ENCODE assay signal across 14 mouse cellular contexts in genomic region chr11:100811132-100811531, GRCm38 (mm10). TPM values are rescaled to one million over a fixed set of nuclear protein-coding genes. Genes with fewer than 3 reads are reported as not detected.
DNase-seq lines count a peak whose midpoint lies in the region; ATAC-seq and TF ChIP-seq lines count a peak whose summit lies in the region.
"Had no signal": no experiment of that assay in that cellular context is flagged by ENCODE, and none has a peak within 500 bp of the region (broad histone marks: within the 10 kb centered on the region; RNA-seq: fewer than 3 reads in every experiment).

No protein-coding gene starts in this region.

- 90% methylated on average over 2 of the region's 2 CpGs for WGBS in kidney, embryonic 15.5 days
- WGBS in embryonic facial prominence, embryonic 12.5 days = 67% methylated on average over 2 of the region's 2 CpGs

- H3K27me3 ChIP-seq in kidney, embryonic 15.5 days = no peaks in the 10 kb centered on the region
- no peaks in the 10 kb centered on the region for H3K27me3 ChIP-seq in embryonic facial prominence, embryonic 12.5 days
- H3K27me3 ChIP-seq: embryonic facial prominence, embryonic 15.5 days had no signal

- no peaks in the 10 kb centered on the region for H3K9me3 ChIP-seq in kidney, embryonic 15.5 days (replicated peaks)
- no peaks in the 10 kb centered on the region for H3K9me3 ChIP-seq in embryonic facial prominence, embryonic 12.5 days
- H3K9me3 ChIP-seq: embryonic facial prominence, embryonic 15.5 days had no signal

- H3K9ac ChIP-seq in kidney, embryonic 15.5 days = no peak overlapping the region
- no peak overlapping the region for H3K9ac ChIP-seq in embryonic facial prominence, embryonic 12.5 days
- H3K9ac ChIP-seq: embryonic facial prominence, embryonic 15.5 days had no signal

- peak overlapping the region; percentile 22 for H3K4me3 ChIP-seq in gastrocnemius, adult 2 months
- no peak overlapping the region for H3K4me3 ChIP-seq in kidney, embryonic 15.5 days (replicated peaks)
- H3K4me3 ChIP-seq in embryonic facial prominence, embryonic 12.5 days = no peak overlapping the region
- H3K4me3 ChIP-seq: embryonic facial prominence, embryonic 15.5 days had no signal

- DNase-seq in gastrocnemius, adult 2 months = peak; percentile 57
- DNase-seq in gastrocnemius, postnatal 4 days (ENCODE audit: low spot score in 2 of 2) = no peak
- no peak for DNase-seq in kidney, adult 11 months
- peak; percentile 47 to 56 for DNase-seq in B cell, adult 2 months
- no peak for DNase-seq in adrenal gland, adult 18-20 months (ENCODE audit: low spot score in 2 of 2)
- DNase-seq in urinary bladder, postnatal 25 days (ENCODE audit: low spot score) = no peak
- DNase-seq: cerebellum, adult 8-10 months; lung, postnatal 14 days had no signal

- TF ChIP-seq CTCF in gastrocnemius, adult 2 months (IDR thresholded peaks at IDR 0.05) = peak; percentile 59

- intact Hi-C loops in gastrocnemius, adult 2 months (cut with DNase I) = no loop called here

- no peaks in the 10 kb centered on the region for H3K36me3 ChIP-seq in kidney, embryonic 15.5 days
- no peaks in the 10 kb centered on the region for H3K36me3 ChIP-seq in embryonic facial prominence, embryonic 12.5 days

- peaks cover 27% of the 10 kb centered on the region for H3K4me1 ChIP-seq in kidney, embryonic 15.5 days
- peaks cover 11% of the 10 kb centered on the region; the same call in 1 of the 2 replicates for H3K4me1 ChIP-seq in embryonic facial prominence, embryonic 12.5 days

- H3K4me2 ChIP-seq in kidney, embryonic 15.5 days = no peak overlapping the region
- H3K4me2 ChIP-seq in embryonic facial prominence, embryonic 12.5 days (replicated peaks) = no peak overlapping the region
- H3K4me2 ChIP-seq: embryonic facial prominence, embryonic 15.5 days had no signal

- peak overlapping the region; percentile 87 for H3K27ac ChIP-seq in gastrocnemius, adult 2 months
- H3K27ac ChIP-seq in kidney, embryonic 15.5 days = peak overlapping the region; percentile 76
- H3K27ac ChIP-seq in embryonic facial prominence, embryonic 12.5 days = peak overlapping the region; percentile 65; the same call in 1 of the 2 replicates
- H3K27ac ChIP-seq: embryonic facial prominence, embryonic 15.5 days had no signal

- ATAC-seq in kidney, embryonic 15.5 days (replicated peaks; ENCODE audit: low FRiP score) = no peak
- no peak for ATAC-seq in embryonic facial prominence, embryonic 12.5 days (ENCODE audit: insufficient number of reproducible peaks, insufficient read depth, low FRiP score, low TSS enrichment)
- ATAC-seq: activated CD4-positive, CD25-positive, alpha-beta regulatory T cell, adult 4 months; hindbrain, embryonic 16.5 days had no signal

RNA-seq across cellular contexts. Expression of gene Stat5b, which starts 39.4 kb away (rescaled TPM):
- 100 to 1,000 TPM; 139 to 145 TPM for total RNA-seq in gastrocnemius, adult 2 months (2021)
- total RNA-seq in gastrocnemius, postnatal 4 days (2021) = 10 to 100 TPM; 76.1 to 90.4 TPM
- polyA plus RNA-seq in kidney, embryonic 15.5 days (2015; fragmentation: Nextera tagmentation; extraction: Ambion mirVana) = 19.6 and 19.9 TPM in 2 replicates
- polyA plus RNA-seq in embryonic facial prominence, embryonic 12.5 days (2016; fragmentation: Nextera tagmentation; extraction: Ambion mirVana) = 22.7 TPM in 2 replicates
- total RNA-seq in adrenal gland, adult 18-20 months (2021) = 10 to 100 TPM; 40.1 to 74.3 TPM

RNA-seq across cellular contexts. Expression of gene Ghdc, which starts 40.4 kb away (rescaled TPM):
- 1 to 10 TPM; 4.3 to 6.9 TPM for total RNA-seq in gastrocnemius, adult 2 months (2021)
- total RNA-seq in gastrocnemius, postnatal 4 days (2021) = 1 to 10 TPM; 9.0 to 9.5 TPM
- 6.7 and 7.9 TPM in 2 replicates for polyA plus RNA-seq in kidney, embryonic 15.5 days (2015; fragmentation: Nextera tagmentation; extraction: Ambion mirVana)
- 5.9 and 6.3 TPM in 2 replicates for polyA plus RNA-seq in embryonic facial prominence, embryonic 12.5 days (2016; fragmentation: Nextera tagmentation; extraction: Ambion mirVana)
- 10 to 100 TPM; 17.8 to 21.4 TPM for total RNA-seq in adrenal gland, adult 18-20 months (2021)

RNA-seq across cellular contexts. Expression of gene Stat5a, which starts 48.0 kb away (rescaled TPM):
- total RNA-seq in gastrocnemius, adult 2 months (2021) = 10 to 100 TPM; 11.7 to 15.8 TPM
- total RNA-seq in gastrocnemius, postnatal 4 days (2021) = 10 to 100 TPM; 35.6 to 41.4 TPM
- 3.1 and 3.7 TPM in 2 replicates for polyA plus RNA-seq in kidney, embryonic 15.5 days (2015; fragmentation: Nextera tagmentation; extraction: Ambion mirVana)
- 4.4 and 5.5 TPM in 2 replicates for polyA plus RNA-seq in embryonic facial prominence, embryonic 12.5 days (2016; fragmentation: Nextera tagmentation; extraction: Ambion mirVana)
- 10 to 100 TPM; 28.0 to 29.3 TPM for total RNA-seq in adrenal gland, adult 18-20 months (2021)

RNA-seq across cellular contexts. Expression of gene Hcrt, which starts 48.4 kb away (rescaled TPM):
- total RNA-seq in gastrocnemius, adult 2 months (2021) = not detected
- total RNA-seq in gastrocnemius, postnatal 4 days (2021) = not detected
- polyA plus RNA-seq in kidney, embryonic 15.5 days (2015; fragmentation: Nextera tagmentation; extraction: Ambion mirVana) = not detected in 2 replicates
- polyA plus RNA-seq in embryonic facial prominence, embryonic 12.5 days (2016; fragmentation: Nextera tagmentation; extraction: Ambion mirVana) = not detected in 2 replicates
- not detected for total RNA-seq in adrenal gland, adult 18-20 months (2021)
- total RNA-seq: layer of hippocampus, postnatal 25 days had no signal
- polyA plus RNA-seq: activated CD4-positive, CD25-positive, alpha-beta regulatory T cell, adult 4 months; embryonic facial prominence, embryonic 15.5 days had no signal

RNA-seq across cellular contexts. Expression of gene Kcnh4, which starts 51.4 kb away (rescaled TPM):
- total RNA-seq in gastrocnemius, adult 2 months (2021) = not detected
- total RNA-seq in gastrocnemius, postnatal 4 days (2021) = under 1 TPM in 1 of 2 experiments, not detected in 1; 0.10 TPM
- polyA plus RNA-seq in kidney, embryonic 15.5 days (2015; fragmentation: Nextera tagmentation; extraction: Ambion mirVana) = 0.10 TPM in 1 of 2 replicates, not detected in the other
- polyA plus RNA-seq in embryonic facial prominence, embryonic 12.5 days (2016; fragmentation: Nextera tagmentation; extraction: Ambion mirVana) = 0.46 and 0.55 TPM in 2 replicates
- under 1 TPM; 0.10 to 0.16 TPM for total RNA-seq in adrenal gland, adult 18-20 months (2021)

Comparison
In these comparisons a context has a peak if more than half of its experiments do, and no peak if none do; other contexts are left out.
1. DNase-seq: peak in gastrocnemius, adult 2 months (single experiment) and B cell, adult 2 months (2 of 2); none in gastrocnemius, postnatal 4 days (0 of 2), kidney, adult 11 months (single experiment), adrenal gland, adult 18-20 months (0 of 2) and urinary bladder, postnatal 25 days (single experiment).
2. Peak in every context shown above with its lines, with median percentiles within 50 percentile points of each other: H3K27ac ChIP-seq.